Mouse (Mus musculus): Measurements from ENCODE around the gene Arrb1.

Gene Arrb1

GRCm38 (mm10) chr7:99633966-99634665, 98.8 kb downstream of the Arrb1 start:
- DNase-seq (ENCODE audit: low spot score) = no peak

- no peak for DNase-seq (ENCODE audit: low spot score)
Observed at GRCm38 (mm10) chr7:99641245-99641644, 106.0 kb downstream of the Arrb1 start.

- DNase-seq (ENCODE audit: low spot score) = no peak
Observed at GRCm38 (mm10) chr7:99642078-99642477, 106.8 kb downstream of the Arrb1 start.

- no peak for DNase-seq (ENCODE audit: low spot score)
Observed at GRCm38 (mm10) chr7:99644701-99645100, 109.4 kb downstream of the Arrb1 start.

DNA sequence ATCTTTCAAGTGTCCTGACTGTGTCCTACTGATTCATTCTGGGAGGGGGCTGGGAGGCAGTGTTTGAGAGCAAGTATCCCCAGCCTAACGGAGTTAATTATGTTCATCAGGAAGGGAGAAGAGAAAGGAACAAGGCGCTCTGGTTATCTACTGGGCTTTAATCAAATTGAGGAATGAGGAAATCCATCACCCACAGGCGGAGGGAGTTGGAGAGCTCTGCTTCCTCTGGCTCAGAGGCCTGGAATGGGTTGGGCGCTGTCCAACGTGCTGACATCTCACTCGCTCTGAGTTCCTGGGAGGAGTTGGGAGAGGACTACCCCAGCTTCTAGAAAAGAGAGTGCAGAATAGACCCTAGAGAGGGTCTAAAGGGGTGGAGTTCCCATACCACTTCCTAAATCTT, 113.4 kb downstream of the Arrb1 start:
- DNase-seq (ENCODE audit: low spot score) = no peak

DNA sequence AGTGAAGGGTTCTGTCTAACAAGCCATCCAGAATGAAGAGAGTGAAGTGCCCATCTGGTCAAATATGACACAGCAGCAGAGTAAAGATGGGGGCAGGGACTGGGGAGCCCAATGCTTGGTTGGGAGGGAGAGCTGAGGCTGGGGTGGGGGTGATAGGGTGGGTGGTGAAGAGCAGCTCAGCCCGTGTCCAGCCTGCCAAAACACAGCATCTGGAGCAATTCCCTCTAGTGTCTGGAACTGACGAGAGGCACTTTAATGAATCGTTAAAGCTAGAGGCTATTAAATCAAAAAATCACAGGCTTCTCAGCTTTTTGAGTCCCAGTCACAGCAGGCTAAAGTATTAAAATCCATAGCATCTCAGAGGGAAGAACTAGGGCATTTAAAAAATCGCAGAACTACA, 114.3 kb downstream of the Arrb1 start:
- DNase-seq (ENCODE audit: low spot score) = no peak

DNA sequence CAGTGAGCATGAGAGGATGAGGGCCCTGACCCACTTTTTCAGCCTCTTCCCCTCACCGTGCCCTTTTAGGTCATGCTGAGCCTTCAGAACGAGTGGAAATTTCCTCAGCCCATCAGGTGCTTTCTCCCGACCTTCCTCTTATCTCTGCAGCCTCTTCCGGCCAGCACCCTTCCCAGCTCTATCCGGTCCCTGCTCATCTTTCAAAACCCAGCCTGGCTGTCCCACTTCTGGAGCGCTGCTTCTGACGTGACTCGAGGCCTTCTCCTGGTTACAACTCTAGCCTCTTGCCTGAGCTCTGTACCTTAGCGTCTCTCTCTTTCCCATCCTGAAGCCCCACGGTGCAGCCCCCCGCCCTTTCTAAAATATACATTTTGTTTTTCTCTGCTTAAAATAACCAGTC, 119.0 kb downstream of the Arrb1 start:
- no peak for DNase-seq (ENCODE audit: low spot score)

All from urinary bladder, postnatal 10 days (tissue).